Mouse (Mus musculus) left cerebral cortex, adult 11 months (tissue): ENCODE measurements around the gene Gins2.

Experiments
- DNase-seq: peaks from one replicate; pipeline ENCODE4 v3.0.0; 2022; ENCODE audit warnings: low spot score

Gins2 gene

DNA sequence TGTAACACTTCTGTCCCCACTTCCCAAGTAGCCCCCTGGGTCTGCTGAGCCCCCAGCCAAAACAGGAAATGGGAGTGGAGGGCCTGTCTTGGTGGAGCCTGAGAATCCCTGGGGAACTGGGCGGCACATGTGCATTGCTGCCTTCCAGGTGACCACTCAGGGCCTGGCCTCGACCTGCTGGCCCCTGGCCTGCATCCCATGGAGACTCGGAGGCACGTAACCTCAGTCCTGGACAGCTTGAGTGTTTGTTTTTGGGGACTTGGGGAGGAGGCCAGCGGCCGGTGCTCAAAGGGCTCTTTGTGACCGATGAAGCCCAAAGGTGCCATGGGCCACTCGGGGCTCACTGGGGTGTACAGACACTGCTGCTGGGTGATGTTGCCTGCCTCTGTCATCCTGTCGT is 41.5 kb downstream of the Gins2 start:
- no peak for DNase-seq

- no peak for DNase-seq
Observed at GRCm38 (mm10) chr8:120544155-120544554, 44.9 kb downstream of the Gins2 start.

GRCm38 (mm10) chr8:120543416-120544055 is 45.6 kb downstream of the Gins2 start:
- no peak for DNase-seq

DNA sequence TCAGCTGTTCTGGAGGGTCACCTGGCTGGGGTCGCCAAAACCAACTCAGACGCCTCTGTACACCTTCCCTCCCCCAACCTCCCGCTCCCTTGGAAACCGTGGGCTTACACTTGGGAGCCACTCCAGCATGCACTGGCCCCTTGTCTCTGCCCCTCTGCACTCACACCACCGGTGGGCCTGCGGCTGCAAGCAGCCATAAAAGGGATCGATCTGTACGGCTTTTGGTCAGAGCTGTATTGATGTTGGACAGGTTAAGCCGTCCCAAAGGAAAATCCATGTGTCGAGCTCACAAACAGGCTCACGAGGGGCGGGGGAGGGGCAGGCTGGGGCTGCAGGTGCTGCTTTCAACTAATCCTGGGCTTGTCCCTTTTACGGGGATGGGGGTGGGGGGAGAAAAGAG is 46.1 kb downstream of the Gins2 start:
- no peak for DNase-seq

GRCm38 (mm10) chr8:120539775-120540625 is 49.1 kb downstream of the Gins2 start:
- DNase-seq, result no peak

GRCm38 (mm10) chr8:120539381-120539774 is 49.7 kb downstream of the Gins2 start:
- DNase-seq, result no peak

GRCm38 (mm10) chr8:120538397-120539240 is 50.5 kb downstream of the Gins2 start:
- DNase-seq, result no peak

GRCm38 (mm10) chr8:120537818-120538396 is 51.2 kb downstream of the Gins2 start:
- no peak for DNase-seq

DNA sequence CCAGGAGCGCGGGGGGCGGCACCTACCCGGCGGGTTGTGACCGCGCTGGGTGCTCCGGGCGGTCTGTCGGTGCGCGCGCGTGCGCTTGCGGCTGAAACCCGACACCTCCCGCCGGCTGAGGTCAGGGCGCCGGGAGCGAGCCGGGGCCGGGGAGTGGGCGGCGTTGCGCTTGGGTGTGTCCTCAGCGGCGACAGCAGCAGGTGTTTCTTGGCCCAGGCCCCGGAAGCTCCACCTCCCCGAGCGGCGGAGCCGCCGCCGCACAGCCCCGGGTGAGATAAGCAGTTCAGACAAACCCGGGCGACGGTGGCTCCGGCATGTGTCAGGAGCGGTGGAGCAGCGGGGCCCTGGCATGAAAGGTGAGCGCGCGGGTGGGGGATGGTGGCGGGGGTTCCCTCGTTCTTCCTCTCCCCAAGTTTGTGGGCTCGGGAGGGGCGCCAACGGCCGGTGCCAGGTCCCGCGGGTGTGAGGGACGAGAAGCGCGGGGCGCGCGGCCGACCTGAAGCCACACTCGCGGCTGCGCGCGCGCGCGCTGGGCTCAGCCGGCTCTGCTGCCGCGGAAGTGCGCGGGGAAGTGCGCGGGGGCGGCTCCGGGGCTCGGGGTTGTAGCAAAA is 51.8 kb downstream of the Gins2 start:
- DNase-seq, result no peak

- DNase-seq, result no peak
Observed at GRCm38 (mm10) chr8:120536306-120537206, 52.5 kb downstream of the Gins2 start.

- no peak for DNase-seq
Observed at GRCm38 (mm10) chr8:120535452-120536305, 53.4 kb downstream of the Gins2 start.

- DNase-seq, result no peak
Observed at GRCm38 (mm10) chr8:120534504-120535368, 54.4 kb downstream of the Gins2 start.

GRCm38 (mm10) chr8:120534080-120534479 is 55.0 kb downstream of the Gins2 start:
- DNase-seq, result no peak

DNA sequence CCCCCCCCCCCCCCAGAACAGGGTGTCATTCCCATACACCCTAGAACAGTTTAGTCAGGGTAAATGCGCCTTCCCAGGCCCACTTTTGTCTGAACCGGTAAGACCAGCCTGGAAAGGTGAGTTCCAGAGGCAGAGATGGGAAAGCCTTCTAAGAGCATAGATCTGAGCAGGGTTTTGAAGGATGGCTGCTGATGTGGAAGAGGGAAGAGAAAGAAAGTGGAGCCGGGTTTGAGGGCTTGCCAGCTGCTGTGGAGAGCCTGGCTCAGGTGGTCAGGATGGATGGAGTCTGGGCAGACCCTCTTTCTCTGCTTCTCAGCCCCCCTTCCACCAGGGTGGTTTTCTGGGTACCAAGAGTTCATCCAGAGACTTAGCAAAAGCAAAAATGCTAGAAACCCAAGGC is 55.7 kb downstream of the Gins2 start:
- DNase-seq, result no peak

DNA sequence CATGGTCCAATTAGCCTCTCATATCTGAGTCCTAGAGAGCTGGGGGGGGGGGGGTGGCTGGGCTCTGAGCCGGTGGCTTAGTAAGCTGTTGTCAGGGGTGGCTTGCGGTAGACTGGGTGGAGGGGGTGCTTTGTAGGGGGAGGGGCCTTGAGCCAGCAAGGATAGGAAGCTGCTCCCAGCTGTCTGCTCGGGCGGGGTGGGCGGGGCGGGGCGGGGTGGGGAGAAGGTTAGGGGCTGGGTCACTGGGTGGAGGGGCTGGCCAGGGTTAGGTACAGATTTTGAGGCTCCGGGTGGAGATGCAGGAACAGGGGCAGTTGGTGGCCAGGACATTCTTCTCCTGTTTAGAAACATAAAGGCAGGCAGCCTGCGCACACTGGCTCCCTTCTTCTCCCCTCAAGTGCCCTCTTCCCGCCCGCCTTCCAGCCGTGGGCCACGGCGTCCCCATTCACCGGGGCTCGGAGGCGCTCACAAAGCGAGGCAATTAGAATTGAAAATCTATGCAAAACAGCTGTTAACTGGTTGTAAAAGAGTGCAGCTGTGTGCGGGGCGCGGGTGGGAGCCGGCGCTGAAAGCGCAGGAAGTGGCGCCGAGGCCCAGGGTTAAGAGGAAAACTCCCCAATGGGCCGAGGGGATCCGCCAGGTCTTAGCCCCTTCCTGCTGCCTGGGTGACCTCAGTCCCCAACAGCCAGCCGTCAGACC is 56.4 kb downstream of the Gins2 start:
- DNase-seq, result no peak

DNA sequence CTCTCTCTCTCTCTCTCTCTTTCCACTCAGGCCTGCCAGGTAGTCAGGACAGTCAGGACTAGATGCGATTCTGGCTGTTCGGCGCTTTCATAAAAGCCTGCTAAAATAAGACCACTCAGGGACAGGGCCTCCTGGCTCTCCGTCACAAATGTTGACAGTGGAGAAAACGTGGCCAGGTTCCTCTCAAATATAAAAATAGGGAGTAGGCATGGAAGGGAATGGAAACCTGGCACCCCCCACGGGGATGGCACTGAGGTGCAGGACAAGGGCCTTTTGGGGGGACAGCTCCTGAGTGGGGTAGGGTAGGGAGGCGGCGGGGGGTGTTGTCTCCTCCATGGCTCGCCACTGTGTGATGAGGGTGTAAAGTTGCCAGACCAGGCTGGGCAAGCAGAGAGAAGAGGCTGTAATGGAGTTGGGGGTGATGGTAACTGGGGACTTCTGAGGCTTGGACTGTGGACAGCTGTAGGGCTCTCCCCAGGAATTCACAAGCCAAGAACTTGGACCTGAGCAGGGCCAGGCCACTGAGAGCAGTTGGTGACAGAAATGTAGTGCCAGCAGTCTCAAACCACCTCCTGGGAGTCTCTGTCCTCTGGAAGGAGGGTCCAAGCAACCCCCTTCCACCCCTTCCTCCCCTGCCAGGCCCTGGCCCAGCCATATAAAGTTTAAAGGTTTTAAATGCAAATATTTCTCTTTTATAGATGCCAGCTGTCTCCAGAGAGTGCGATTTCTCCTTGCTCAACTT is 57.2 kb downstream of the Gins2 start:
- DNase-seq, result no peak

DNA sequence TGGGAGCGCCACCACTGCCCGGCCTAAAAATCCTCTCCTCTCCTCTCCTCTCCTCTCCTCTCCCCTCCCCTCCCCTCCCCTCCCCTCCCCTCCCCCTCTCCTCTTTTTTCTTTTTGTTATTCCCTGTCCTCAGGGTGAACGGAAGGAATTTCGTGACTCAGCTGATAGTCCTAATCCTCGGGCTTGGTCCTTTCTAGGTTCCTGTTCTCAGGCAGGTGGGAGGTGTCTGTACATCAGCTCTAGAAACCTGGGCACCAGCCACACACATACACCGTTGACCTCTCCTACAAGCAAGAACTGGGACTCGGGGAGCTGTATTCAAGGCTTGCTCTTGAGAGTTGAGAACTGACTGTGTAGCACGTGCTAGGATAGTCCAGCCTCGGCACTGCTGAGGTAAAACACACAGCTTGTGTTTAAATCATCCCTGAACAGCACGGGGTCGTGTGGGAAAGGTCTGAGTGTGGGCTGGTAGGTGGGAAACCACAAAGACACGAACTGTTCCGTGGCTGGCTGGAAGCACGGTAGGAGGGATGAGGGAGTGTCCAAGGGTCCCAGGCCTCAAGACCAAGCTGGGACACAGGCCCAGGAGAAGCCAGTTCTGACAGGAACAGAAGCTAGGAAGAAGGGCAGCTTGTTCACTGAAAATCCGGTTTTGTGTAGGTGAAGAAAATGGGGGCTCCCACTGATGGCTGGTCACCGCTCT is 58.0 kb downstream of the Gins2 start:
- DNase-seq, result no peak
